Mouse (Mus musculus) CH12.LX (cell line): ENCODE data around the gene Sgsm1. TPM values are rescaled to one million over a fixed set of nuclear protein-coding genes. Genes with fewer than 3 reads are reported as not detected.

Experiments used
- DNase-seq: peaks from one replicate; pipeline ENCODE4 v3.0.0-alpha.2; 2013; ENCODE audit errors: extremely low read depth
- H3K27ac ChIP-seq: 2 replicates; pipeline ENCODE4 v1.5.1; 2012; ENCODE audit warnings: low read depth, mild to moderate bottlenecking, control low read depth, moderate library complexity; ENCODE audit not compliant: insufficient read depth
- H3K27me3 ChIP-seq: replicated peaks from 2 replicates; pipeline ENCODE3; 2012; ENCODE audit warnings: inconsistent platforms
- H3K36me3 ChIP-seq, 2 experiments: replicated peaks in 1 of 2; 2 replicates each; pipeline versions ENCODE3 to v1.6.1; 2012; ENCODE audit warnings: inconsistent platforms in 1 of 2, low read length in 1 of 2, mild to moderate bottlenecking in 1 of 2, mixed read lengths in 1 of 2, moderate library complexity in 1 of 2; ENCODE audit not compliant: control insufficient read depth in 1 of 2, insufficient read depth in 1 of 2
- H3K4me1 ChIP-seq, 2 experiments: 2 replicates each; pipeline ENCODE4 v1.6.1; 2012; ENCODE audit warnings: inconsistent platforms in 1 of 2, moderate library complexity in 1 of 2; ENCODE audit not compliant: insufficient read depth in 2 of 2, control insufficient read depth in 1 of 2
- H3K4me2 ChIP-seq: 2 replicates; pipeline ENCODE4 v1.6.1; 2012; ENCODE audit warnings: low read depth, mild to moderate bottlenecking, control low read depth; ENCODE audit not compliant: poor library complexity, insufficient read depth, severe bottlenecking
- H3K4me3 ChIP-seq, 3 experiments: fragments of 150-350 bp in 1 of 3; sonication (generic) in 1 of 3; replicated peaks in 1 of 3; 2 replicates each; pipeline versions ENCODE3 to v1.5.1; 2011 to 2012; ENCODE audit warnings: low read depth in 2 of 3, low read length in 2 of 3, mild to moderate bottlenecking in 2 of 3, moderate library complexity in 2 of 3, control low read depth in 1 of 3, improper control_type of control experiment in 1 of 3, inconsistent platforms in 1 of 3, mixed read lengths in 1 of 3; ENCODE audit not compliant: poor library complexity in 1 of 3
- H3K79me2 ChIP-seq: replicated peaks from 2 replicates; pipeline ENCODE4 v1.6.1; 2012; ENCODE audit warnings: mild to moderate bottlenecking, moderate library complexity; ENCODE audit not compliant: control insufficient read depth, poor library complexity, insufficient read depth, severe bottlenecking; ENCODE audit errors: extremely low read depth
- H3K9ac ChIP-seq: 2 replicates; pipeline ENCODE4 v1.6.1; 2012; ENCODE audit warnings: low read depth, mild to moderate bottlenecking, control low read depth, moderate library complexity; ENCODE audit not compliant: insufficient read depth
- H3K9me3 ChIP-seq: replicated peaks from 2 replicates; pipeline ENCODE3; 2012; ENCODE audit warnings: low read length, inconsistent platforms, mixed read lengths
- BHLHE40 ChIP-seq: IDR thresholded peaks from 2 replicates; pipeline ENCODE4 v1.6.1; 2011; ENCODE audit warnings: mild to moderate bottlenecking, low read depth, low read length, improper control_type of control experiment
- CHD1 ChIP-seq: IDR thresholded peaks from 2 replicates; pipeline ENCODE4 v1.6.1; 2012; ENCODE audit warnings: low read depth, low read length, improper control_type of control experiment, inconsistent platforms
- CTCF ChIP-seq, 2 experiments: IDR thresholded peaks in 1 of 2; conservative IDR thresholded peaks in 1 of 2; 2 replicates each; pipeline ENCODE4 v1.5.1; 2011 to 2012; ENCODE audit warnings: low read depth in 2 of 2, low read length in 2 of 2, improper control_type of control experiment in 1 of 2, inconsistent platforms in 1 of 2, mild to moderate bottlenecking in 1 of 2, moderate library complexity in 1 of 2
- E2F4 ChIP-seq: IDR thresholded peaks from 2 replicates; pipeline ENCODE4 v1.6.1; 2011; ENCODE audit warnings: low read depth, low read length, improper control_type of control experiment; ENCODE audit not compliant: insufficient replicate concordance
- ELF1 ChIP-seq: IDR thresholded peaks from 2 replicates; pipeline ENCODE4 v1.6.1; 2014; ENCODE audit warnings: low read depth, mild to moderate bottlenecking, inconsistent platforms, low read length, improper control_type of control experiment
- ETS1 ChIP-seq: conservative IDR thresholded peaks from 2 replicates; pipeline ENCODE4 v1.6.1; 2012; ENCODE audit warnings: low read depth, mild to moderate bottlenecking, inconsistent platforms, low read length, improper control_type of control experiment, moderate library complexity
- HCFC1 ChIP-seq: IDR thresholded peaks from 2 replicates; pipeline ENCODE4 v1.6.1; 2012; ENCODE audit warnings: low read depth, mild to moderate bottlenecking, inconsistent platforms, low read length, improper control_type of control experiment
- IRF4 ChIP-seq: IDR thresholded peaks from 2 replicates; pipeline ENCODE4 v1.6.1; 2014; ENCODE audit warnings: low read depth, mild to moderate bottlenecking, inconsistent platforms, low read length, improper control_type of control experiment
- KAT2A ChIP-seq: IDR thresholded peaks from 2 replicates; pipeline ENCODE4 v1.6.1; 2012; ENCODE audit warnings: low read length, improper control_type of control experiment, inconsistent platforms; ENCODE audit not compliant: insufficient replicate concordance
- MAFK ChIP-seq: IDR thresholded peaks from 2 replicates; pipeline ENCODE4 v1.6.1; 2011; ENCODE audit warnings: low read length, improper control_type of control experiment; ENCODE audit not compliant: insufficient replicate concordance
- MAX ChIP-seq: IDR thresholded peaks from 2 replicates; pipeline ENCODE4 v1.6.1; 2011; ENCODE audit warnings: low read length, improper control_type of control experiment
- PAX5 ChIP-seq: IDR thresholded peaks from 2 replicates; pipeline ENCODE4 v1.6.1; 2012; ENCODE audit warnings: low read length, inconsistent platforms, mixed read lengths
- POLR2A ChIP-seq: IDR thresholded peaks from 2 replicates; pipeline ENCODE4 v1.6.1; 2011; ENCODE audit warnings: low read depth, mild to moderate bottlenecking, improper control_type of control experiment, low read length
- POLR2AphosphoS2 ChIP-seq: IDR thresholded peaks from 2 replicates; pipeline ENCODE4 v1.6.1; 2011; ENCODE audit warnings: low read depth, low read length, improper control_type of control experiment
- RCOR1 ChIP-seq: conservative IDR thresholded peaks from 2 replicates; pipeline ENCODE4 v1.6.1; 2012; ENCODE audit warnings: low read depth, mild to moderate bottlenecking, inconsistent platforms, low read length, improper control_type of control experiment
- SIN3A ChIP-seq: IDR thresholded peaks from 2 replicates; pipeline ENCODE4 v1.6.1; 2012; ENCODE audit warnings: low read length, improper control_type of control experiment, inconsistent platforms
- TBP ChIP-seq: conservative IDR thresholded peaks from 2 replicates; pipeline ENCODE4 v1.6.1; 2011; ENCODE audit warnings: low read depth, low read length, improper control_type of control experiment
- TCF12 ChIP-seq: IDR thresholded peaks from 2 replicates; pipeline ENCODE4 v1.6.1; 2014; ENCODE audit warnings: low read depth, mild to moderate bottlenecking, inconsistent platforms, low read length, improper control_type of control experiment
- USF1 ChIP-seq: IDR thresholded peaks from 2 replicates; pipeline ENCODE4 v1.6.1; 2014; ENCODE audit warnings: low read depth, mild to moderate bottlenecking, inconsistent platforms, low read length, improper control_type of control experiment
- ZC3H11A ChIP-seq: IDR thresholded peaks from 2 replicates; pipeline ENCODE4 v1.6.1; 2012; ENCODE audit warnings: low read depth, mild to moderate bottlenecking, inconsistent platforms, low read length, improper control_type of control experiment
- ZKSCAN1 ChIP-seq: IDR thresholded peaks from 2 replicates; pipeline ENCODE4 v1.6.1; 2012; ENCODE audit warnings: low read depth, inconsistent platforms, low read length, improper control_type of control experiment, borderline replicate concordance
- dilution Hi-C: fragments of 300-500 bp; cut with MboI; formaldehyde crosslinking; loops from 2 replicates; pipeline ENCODE4 v1.14.3; 2020; ENCODE audit warnings: low sequenced_read_pairs; ENCODE audit not compliant: extremely low pct_unique_long_range_greater_than_20kb, extremely low pct_ligation_motif_present
- in situ Hi-C: fragments of 300-500 bp; cut with MboI; formaldehyde crosslinking; loops from 3 replicates; pipeline ENCODE4 v1.14.3; 2019; ENCODE audit warnings: low sequenced_read_pairs, low pct_ligation_motif_present, low pct_unique_long_range_greater_than_20kb, mixed read lengths
- polyA plus RNA-seq: library from polyadenylated mRNA; unstranded; fragments of >175 nt; gene quantifications from 2 replicates; pipeline ENCODE4 v1.2.1, GENCODE M21; 2012; ENCODE audit warnings: low read depth; ENCODE audit not compliant: insufficient read length
- total RNA-seq, 2 experiments: library from RNA; depleted of rRNA; stranded (reverse); fragments of 300-350 nt in 1 of 2; fragments of >200 nt in 1 of 2; gene quantifications; 2 replicates each; pipeline ENCODE4 v1.2.3; 2012 to 2014

The Sgsm1 gene
- total and polyA plus RNA-seq, 3 experiments = 0.08 TPM; not detected in 2

GRCm38 (mm10) chr5:113293446-113293845 is 17.1 kb downstream of the Sgsm1 start:
- TF ChIP-seq USF1 (no peak), CTCF (conservative IDR thresholded peaks at IDR 0.05 in 1 of 2, IDR thresholded peaks at IDR 0.05 in 1 of 2; ENCODE audit: low read depth in 2 of 2, low read length in 2 of 2) (no peak), TCF12 (no peak), ELF1 (no peak), CHD1 (no peak), IRF4 (no peak), PAX5 (no peak), ZC3H11A (no peak), KAT2A (no peak), POLR2AphosphoS2 (no peak), RCOR1 (no peak), HCFC1 (no peak), ZKSCAN1 (no peak), SIN3A (no peak), MAFK (no peak), BHLHE40 (no peak), TBP (no peak), ETS1 (no peak), POLR2A (no peak), E2F4 (no peak)
- no peaks in the 10 kb centered on the region for H3K79me2 ChIP-seq
- no peak overlapping the region for H3K4me2 ChIP-seq
- in situ Hi-C loops (no loop called here), dilution Hi-C loops (no loop called here)
- no peak for DNase-seq
- H3K4me3 ChIP-seq = no peak overlapping the region
- H3K9ac ChIP-seq = no peak overlapping the region
- H3K36me3 ChIP-seq = no peaks in the 10 kb centered on the region
- no peak overlapping the region for H3K27ac ChIP-seq
- no peaks in the 10 kb centered on the region for H3K4me1 ChIP-seq
- H3K9me3 ChIP-seq = no peaks in the 10 kb centered on the region
- H3K27me3 ChIP-seq = peaks cover 25% of the 10 kb centered on the region

DNA sequence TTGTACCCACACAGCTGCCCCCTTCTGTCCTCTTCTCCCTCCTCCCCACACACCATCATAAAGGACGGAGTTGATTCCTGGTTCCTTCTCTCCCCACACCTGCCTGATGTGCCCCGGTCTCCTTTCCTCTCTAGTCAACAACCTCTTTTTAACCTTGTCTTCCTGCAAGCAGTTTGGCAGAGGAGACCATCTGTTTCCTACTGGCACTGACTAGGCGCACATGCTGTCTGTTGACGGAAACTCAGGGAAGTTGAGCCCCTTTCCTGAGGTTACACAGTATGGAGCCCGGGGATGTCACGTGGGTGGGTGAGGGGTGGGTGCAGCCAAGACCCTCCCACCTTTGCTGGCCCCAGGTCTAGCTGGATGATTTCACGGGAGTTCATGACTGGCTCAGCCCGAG is 17.8 kb downstream of the Sgsm1 start:
- H3K4me1 ChIP-seq = no peaks in the 10 kb centered on the region

More for the DNA sequence above, 17.8 kb downstream of the Sgsm1 start:
- in situ Hi-C loops = no loop called here
- dilution Hi-C loops = no loop called here
- Histone ChIP-seq H3K79me2 (no peaks in the 10 kb centered on the region), H3K9me3 (peaks cover 4% of the 10 kb centered on the region), H3K27ac (no peak overlapping the region), H3K27me3 (peaks cover 19% of the 10 kb centered on the region), H3K4me3 (no peak overlapping the region)
- no peak for DNase-seq
- no peak for TF ChIP-seq MAX
- TF ChIP-seq, all 38 proteins: peak for 0
- Histone ChIP-seq H3K36me3 (no peaks in the 10 kb centered on the region), H3K4me2 (no peak overlapping the region), H3K9ac (no peak overlapping the region)
